Mouse (Mus musculus): Measurements from ENCODE around the gene Cyp24a1. TPM values are rescaled to one million over a fixed set of nuclear protein-coding genes. Genes with fewer than 3 reads are reported as not detected.
"Not testable (repeated sequence)": the region's sequence is repeated elsewhere in the genome, so short reads cannot be mapped to it uniquely, and the experiment has no call there.

Gene Cyp24a1
- polyA plus RNA-seq, 1 experiment from 2014 or later, result not detected

DNA sequence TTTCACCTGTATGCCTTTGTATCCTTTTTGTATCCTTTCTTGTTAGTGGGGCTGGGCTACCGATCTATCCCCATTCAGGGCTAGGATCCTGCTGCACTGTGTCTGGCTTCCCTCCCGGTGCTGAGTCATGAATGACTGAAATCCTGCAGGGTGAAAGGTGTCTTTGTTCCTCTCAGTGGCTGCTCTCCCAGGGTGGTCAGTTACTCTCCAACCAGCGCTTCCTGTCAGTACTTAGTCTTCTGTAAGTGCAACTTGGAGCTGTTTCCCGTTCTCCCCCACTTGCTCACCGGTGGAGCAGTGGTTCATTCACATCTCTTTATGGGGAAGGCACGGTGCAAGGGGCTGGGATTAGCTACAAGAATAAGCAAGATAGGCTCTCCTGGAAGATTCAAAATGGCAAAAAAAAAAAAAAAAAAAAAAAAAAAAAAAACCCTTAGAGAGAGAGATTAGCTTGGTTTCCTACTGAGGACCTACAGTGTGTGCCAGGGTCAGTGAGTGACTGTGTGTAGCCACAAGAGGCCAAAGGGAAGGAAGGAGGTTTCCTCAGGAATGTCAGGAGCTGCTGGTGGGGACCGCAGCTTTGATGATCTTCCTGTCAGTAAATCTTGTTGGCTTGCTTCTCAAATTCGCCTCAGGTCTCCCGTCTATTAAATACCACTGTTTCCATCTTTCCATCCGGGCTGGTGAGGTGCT is 27.2 kb downstream of the Cyp24a1 start:
- H3K4me2 ChIP-seq, result peak overlapping the region; percentile 13; the same call in 1 of the 2 replicates
- 9% methylated on average over 10 of the region's 10 CpGs for WGBS

GRCm38 (mm10) chr2:170468009-170468408 is 28.9 kb downstream of the Cyp24a1 start:
- no peak for ATAC-seq (ENCODE audit: insufficient number of reproducible peaks, insufficient read depth, low FRiP score, low TSS enrichment, low read depth)
- H3K27me3 ChIP-seq, result peaks cover 17% of the 10 kb centered on the region
- H3K4me3 ChIP-seq (replicated peaks), result no peak overlapping the region

More for the DNA sequence above, 27.2 kb downstream of the Cyp24a1 start:
- ATAC-seq (ENCODE audit: insufficient number of reproducible peaks, insufficient read depth, low FRiP score, low TSS enrichment, low read depth), result no peak
- H3K9ac ChIP-seq (replicated peaks), result 0 out of 2 replicates have a peak overlapping the region, but pooled peaks have one; percentile 6
- H3K4me3 ChIP-seq (replicated peaks), result no peak overlapping the region
- H3K27ac ChIP-seq, result no peak overlapping the region
- H3K27me3 ChIP-seq, result peaks cover 17% of the 10 kb centered on the region
- H3K36me3 ChIP-seq, result no peaks in the 10 kb centered on the region
- peaks cover 14% of the 10 kb centered on the region for H3K4me1 ChIP-seq (replicated peaks)
- 0 out of 2 replicates have a peak, but pooled peaks cover 7% of the 10 kb centered on the region for H3K9me3 ChIP-seq

DNA sequence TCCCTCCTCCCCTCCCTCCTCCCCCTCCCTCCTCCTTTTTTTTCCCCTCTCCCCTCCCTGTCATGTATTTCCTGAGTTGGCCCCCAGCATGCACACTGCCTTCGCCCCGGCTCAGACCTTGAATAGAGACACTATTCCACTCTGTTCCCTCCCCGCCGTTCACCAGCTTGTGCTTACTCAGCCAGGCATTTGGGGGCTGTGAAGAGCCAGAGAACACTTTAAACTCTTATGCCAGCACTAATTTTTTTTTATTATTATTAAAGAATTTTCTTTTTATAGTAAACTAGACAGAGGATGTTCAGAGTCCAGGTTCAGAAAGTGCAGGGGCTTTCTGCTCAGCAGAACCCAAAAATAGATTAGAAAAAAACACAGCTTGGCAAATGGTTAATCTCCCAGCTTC is 32.1 kb downstream of the Cyp24a1 start:
- Histone ChIP-seq H3K27ac (no peak overlapping the region), H3K9ac (replicated peaks) (no peak overlapping the region), H3K4me2 (no peak overlapping the region), H3K36me3 (no peaks in the 10 kb centered on the region), H3K9me3 (0 out of 2 replicates have a peak, but pooled peaks cover 3% of the 10 kb centered on the region), H3K4me3 (replicated peaks) (no peak overlapping the region), H3K27me3 (peaks cover 4% of the 10 kb centered on the region; the same call in 1 of the 2 replicates), H3K4me1 (replicated peaks) (peaks cover 6% of the 10 kb centered on the region)
- no peak for ATAC-seq (ENCODE audit: insufficient number of reproducible peaks, insufficient read depth, low FRiP score, low TSS enrichment, low read depth)
- WGBS, result 61% methylated on average over 4 of the region's 4 CpGs

More at GRCm38 (mm10) chr2:170468009-170468408, 28.9 kb downstream of the Cyp24a1 start:
- Histone ChIP-seq H3K27ac (no peak overlapping the region), H3K4me1 (replicated peaks) (peaks cover 14% of the 10 kb centered on the region), H3K36me3 (no peaks in the 10 kb centered on the region), H3K9me3 (0 out of 2 replicates have a peak, but pooled peaks cover 3% of the 10 kb centered on the region), H3K4me2 (no peak overlapping the region), H3K9ac (replicated peaks) (no peak overlapping the region)

DNA sequence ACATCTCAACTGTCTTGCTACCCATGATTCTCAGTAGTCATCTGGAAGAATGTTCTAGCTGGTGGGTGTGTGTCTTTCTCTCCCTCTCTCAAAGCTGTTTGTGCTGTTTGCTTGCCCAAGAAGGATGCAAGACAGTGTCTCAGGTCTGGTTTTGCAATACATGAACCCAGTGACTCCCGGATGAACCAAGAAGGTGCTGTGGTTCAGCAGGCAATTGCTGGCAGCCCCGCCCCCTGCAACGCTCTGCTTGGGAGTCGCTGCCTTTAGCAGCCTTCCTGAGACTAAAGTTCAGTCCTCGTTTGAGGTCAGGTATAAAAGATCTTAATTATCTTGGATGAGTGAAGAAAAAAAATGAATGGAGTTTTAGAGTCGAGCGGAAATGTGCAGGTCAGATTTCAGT is 35.3 kb downstream of the Cyp24a1 start:
- H3K36me3 ChIP-seq, result no peaks in the 10 kb centered on the region
- no peak overlapping the region for H3K9ac ChIP-seq (replicated peaks)
- WGBS, result 72% methylated on average over 7 of the region's 7 CpGs
- no peaks in the 10 kb centered on the region; the same call in 1 of the 2 replicates for H3K27me3 ChIP-seq
- no peaks in the 10 kb centered on the region; the same call in none of the 2 replicates for H3K4me1 ChIP-seq (replicated peaks)
- no peak overlapping the region for H3K27ac ChIP-seq
- no peak overlapping the region for H3K4me2 ChIP-seq
- ATAC-seq (ENCODE audit: insufficient number of reproducible peaks, insufficient read depth, low FRiP score, low TSS enrichment, low read depth), result no peak
- no peak overlapping the region for H3K4me3 ChIP-seq (replicated peaks)
- H3K9me3 ChIP-seq, result no peaks in the 10 kb centered on the region

DNA sequence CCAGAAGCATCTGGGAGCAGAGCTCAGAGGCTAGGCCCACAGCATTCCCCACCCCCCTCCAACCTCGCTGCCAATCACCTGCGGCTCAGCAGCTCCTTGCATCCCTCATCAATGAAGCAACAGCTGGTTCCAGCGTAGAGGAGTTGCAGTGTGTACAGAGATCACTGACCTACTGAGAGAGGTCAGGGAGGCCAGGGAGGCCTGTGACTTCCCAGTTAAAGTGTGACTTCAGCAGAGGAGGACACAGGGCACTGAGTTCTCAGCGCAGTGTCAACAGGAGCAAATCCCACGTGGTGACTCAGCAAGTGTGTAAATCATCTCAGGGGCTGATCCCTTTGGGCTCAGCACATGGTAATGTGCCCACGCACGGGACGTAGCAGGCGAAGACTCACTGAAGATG is 37.1 kb downstream of the Cyp24a1 start:
- no peak overlapping the region for H3K4me3 ChIP-seq (replicated peaks)
- H3K36me3 ChIP-seq, result no peaks in the 10 kb centered on the region
- no peaks in the 10 kb centered on the region for H3K9me3 ChIP-seq
- no peaks in the 10 kb centered on the region; the same call in 1 of the 2 replicates for H3K27me3 ChIP-seq
- 35% methylated on average over 9 of the region's 9 CpGs for WGBS
- no peak overlapping the region for H3K9ac ChIP-seq (replicated peaks)
- no peaks in the 10 kb centered on the region; the same call in none of the 2 replicates for H3K4me1 ChIP-seq (replicated peaks)
- H3K4me2 ChIP-seq, result no peak overlapping the region
- no peak for ATAC-seq (ENCODE audit: insufficient number of reproducible peaks, insufficient read depth, low FRiP score, low TSS enrichment, low read depth)
- H3K27ac ChIP-seq, result no peak overlapping the region

DNA sequence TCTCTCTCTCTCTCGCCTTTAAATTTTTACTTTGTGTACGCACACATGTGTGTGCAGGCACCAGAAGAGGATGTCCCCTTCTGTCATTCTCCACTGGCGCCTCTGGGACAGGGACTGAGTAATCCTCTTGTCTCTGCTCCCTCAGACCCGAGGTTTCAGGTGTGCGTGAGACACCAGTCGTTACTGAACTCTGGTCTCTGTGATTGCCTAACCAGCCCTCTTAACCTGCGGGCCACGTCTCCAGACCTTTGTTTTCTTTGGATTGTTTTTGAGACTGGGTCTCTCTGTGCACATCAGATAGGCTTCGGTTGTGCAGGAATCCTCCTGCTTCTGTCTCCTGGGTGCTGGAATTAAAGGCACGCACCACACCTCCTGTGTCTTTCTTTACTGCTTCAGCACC is 37.8 kb downstream of the Cyp24a1 start:
- no peak overlapping the region for H3K4me3 ChIP-seq (replicated peaks)
- no peaks in the 10 kb centered on the region for H3K36me3 ChIP-seq
- WGBS, result 69% methylated on average over 10 of the region's 10 CpGs
- no peaks in the 10 kb centered on the region; the same call in none of the 2 replicates for H3K4me1 ChIP-seq (replicated peaks)
- ATAC-seq (ENCODE audit: insufficient number of reproducible peaks, insufficient read depth, low FRiP score, low TSS enrichment, low read depth), result no peak
- H3K9me3 ChIP-seq, result no peaks in the 10 kb centered on the region
- no peak overlapping the region for H3K4me2 ChIP-seq
- no peak overlapping the region for H3K27ac ChIP-seq
- H3K9ac ChIP-seq (replicated peaks), result no peak overlapping the region
- no peaks in the 10 kb centered on the region; the same call in 1 of the 2 replicates for H3K27me3 ChIP-seq

DNA sequence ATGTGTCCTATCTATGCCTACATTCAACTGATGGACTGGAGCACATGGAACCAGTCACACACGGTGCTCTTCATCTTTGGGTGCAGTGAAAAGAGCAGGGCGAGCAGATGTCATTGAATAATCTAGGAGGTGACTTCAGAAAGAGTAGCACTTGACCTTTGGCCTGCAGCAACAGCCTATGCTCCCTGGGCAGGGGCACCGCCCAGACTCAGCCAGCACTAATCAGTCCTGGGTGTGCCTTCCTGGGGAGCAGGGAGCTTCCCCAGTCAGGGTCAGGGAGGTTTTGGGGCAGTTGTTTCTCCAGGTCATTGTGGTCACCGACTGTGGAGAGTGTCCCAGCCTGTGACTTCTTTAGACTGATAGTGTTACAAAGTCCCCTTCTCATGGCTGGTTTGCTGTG is 43.1 kb downstream of the Cyp24a1 start:
- H3K9me3 ChIP-seq; H3K27ac ChIP-seq; H3K4me2 ChIP-seq; H3K4me3 ChIP-seq (replicated peaks); H3K4me1 ChIP-seq (replicated peaks); H3K36me3 ChIP-seq; ATAC-seq (ENCODE audit: insufficient number of reproducible peaks, insufficient read depth, low FRiP score, low TSS enrichment, low read depth); H3K9ac ChIP-seq (replicated peaks); H3K27me3 ChIP-seq: not testable (repeated sequence)
- 40% methylated on average over 4 of the region's 4 CpGs for WGBS

DNA sequence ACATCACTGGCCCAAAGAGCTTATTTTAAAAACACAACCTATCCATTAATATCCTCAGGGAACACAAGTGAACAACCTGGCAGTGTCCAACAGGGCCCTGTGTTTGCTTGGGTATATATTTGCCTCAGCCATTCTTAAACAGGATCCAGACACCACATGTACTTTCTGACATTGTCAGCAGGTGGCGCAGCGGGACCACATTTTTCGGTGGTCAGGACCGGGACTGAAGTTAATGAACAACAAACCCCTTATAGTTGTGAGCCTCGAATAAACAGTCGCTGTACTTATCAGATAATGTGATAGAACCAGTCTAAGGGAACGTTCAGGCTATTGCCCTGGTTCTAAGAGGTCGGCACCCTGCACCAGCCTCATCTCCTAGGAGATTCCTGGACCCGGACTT is 46.0 kb downstream of the Cyp24a1 start:
- WGBS, result 11% methylated on average over 9 of the region's 9 CpGs
- no peak overlapping the region for H3K27ac ChIP-seq
- peak; percentile 56; the same call in 1 of the 2 replicates for ATAC-seq (ENCODE audit: insufficient number of reproducible peaks, insufficient read depth, low FRiP score, low TSS enrichment, low read depth)
- H3K4me2 ChIP-seq, result peak overlapping the region; percentile 36
- no peaks in the 10 kb centered on the region for H3K4me1 ChIP-seq (replicated peaks)
- peaks cover 10% of the 10 kb centered on the region; the same call in 1 of the 2 replicates for H3K27me3 ChIP-seq
- no peaks in the 10 kb centered on the region for H3K9me3 ChIP-seq
- H3K36me3 ChIP-seq, result no peaks in the 10 kb centered on the region
- no peak overlapping the region for H3K9ac ChIP-seq (replicated peaks)
- H3K4me3 ChIP-seq (replicated peaks), result no peak overlapping the region

DNA sequence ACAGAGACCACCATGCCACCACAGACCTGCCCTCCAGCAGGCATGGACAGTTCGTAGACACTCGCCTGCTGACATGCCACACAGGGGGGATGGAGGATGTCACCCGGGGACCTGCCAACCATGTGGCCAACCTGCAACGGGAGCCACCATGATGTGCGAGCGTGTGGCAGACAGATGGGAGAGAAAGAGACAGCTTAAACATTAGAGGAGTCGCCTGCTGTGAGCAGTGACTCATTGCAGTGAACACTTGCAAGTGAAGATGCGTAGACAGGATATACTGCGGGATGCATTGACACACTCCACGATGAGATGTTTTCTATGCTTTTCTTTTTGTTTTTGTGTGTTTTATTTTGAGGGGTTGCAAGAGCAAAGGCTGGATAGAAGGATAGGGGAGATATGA is 49.3 kb downstream of the Cyp24a1 start:
- Histone ChIP-seq H3K9me3 (no peaks in the 10 kb centered on the region), H3K27ac (no peak overlapping the region), H3K9ac (replicated peaks) (no peak overlapping the region), H3K4me3 (replicated peaks) (no peak overlapping the region), H3K36me3 (no peaks in the 10 kb centered on the region), H3K4me1 (replicated peaks) (no peaks in the 10 kb centered on the region), H3K4me2 (no peak overlapping the region), H3K27me3 (peaks cover 10% of the 10 kb centered on the region; the same call in 1 of the 2 replicates)
- 69% methylated on average over 10 of the region's 10 CpGs for WGBS
- ATAC-seq (ENCODE audit: insufficient number of reproducible peaks, insufficient read depth, low FRiP score, low TSS enrichment, low read depth), result no peak

DNA sequence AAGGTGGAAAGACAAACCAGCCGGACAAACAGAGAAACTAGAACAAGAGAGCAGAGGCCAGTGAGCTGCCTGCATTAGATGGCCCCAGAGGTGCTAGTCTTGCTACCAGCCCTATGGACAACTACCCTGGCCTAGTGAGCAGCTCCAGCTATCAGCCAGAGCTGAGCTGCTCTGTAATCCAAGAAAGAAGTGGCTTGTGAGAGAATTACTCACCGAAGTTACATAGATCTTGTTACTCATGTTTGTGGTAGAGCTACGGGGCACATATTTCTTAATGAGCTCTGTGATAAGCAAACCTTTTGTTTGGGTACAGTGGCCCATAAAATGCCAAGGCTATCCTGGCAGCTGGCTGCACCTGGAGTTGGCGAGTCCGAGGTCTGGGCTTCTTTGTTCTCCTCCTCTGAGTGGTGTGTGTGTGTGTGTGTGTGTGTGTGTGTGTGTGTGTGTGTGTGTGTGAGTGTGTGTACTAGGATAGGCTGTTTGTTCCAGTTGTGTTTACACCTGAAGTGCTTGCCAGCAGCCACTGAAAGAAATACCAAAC is 50.0 kb downstream of the Cyp24a1 start:
- no peaks in the 10 kb centered on the region for H3K9me3 ChIP-seq
- 0 out of 2 replicates have a peak overlapping the region, but pooled peaks have one; percentile 31 for H3K9ac ChIP-seq (replicated peaks)
- no peak overlapping the region for H3K27ac ChIP-seq
- H3K4me2 ChIP-seq, result no peak overlapping the region
- peaks cover 5% of the 10 kb centered on the region; the same call in 1 of the 2 replicates for H3K27me3 ChIP-seq
- ATAC-seq (ENCODE audit: insufficient number of reproducible peaks, insufficient read depth, low FRiP score, low TSS enrichment, low read depth), result no peak
- no peak overlapping the region for H3K4me3 ChIP-seq (replicated peaks)
- whole genome bisulfite sequencing, result 74% methylated on average over 5 of the region's 5 CpGs
- H3K4me1 ChIP-seq (replicated peaks), result no peaks in the 10 kb centered on the region
- no peaks in the 10 kb centered on the region for H3K36me3 ChIP-seq

DNA sequence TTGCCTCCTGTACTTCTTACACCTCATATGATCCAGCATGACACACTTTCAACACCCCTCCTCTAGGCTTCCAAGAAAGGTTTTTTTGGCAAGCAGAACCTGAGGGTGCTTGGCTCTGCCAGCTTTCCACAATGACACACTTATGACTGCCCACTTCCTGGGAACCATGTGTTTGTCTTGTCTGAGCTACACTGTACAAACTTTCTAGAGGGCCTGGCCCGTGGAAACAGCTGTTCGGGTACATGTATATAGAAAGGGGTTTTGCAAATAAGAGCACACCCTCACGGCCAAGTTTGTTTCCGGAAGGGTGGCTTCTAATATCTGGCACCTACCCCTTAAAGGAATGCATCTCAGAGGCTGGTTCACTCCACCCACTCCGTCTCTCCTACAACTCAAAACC is 51.1 kb downstream of the Cyp24a1 start:
- peaks cover 3% of the 10 kb centered on the region; the same call in 1 of the 2 replicates for H3K27me3 ChIP-seq
- H3K36me3 ChIP-seq, result no peaks in the 10 kb centered on the region
- H3K4me1 ChIP-seq (replicated peaks), result no peaks in the 10 kb centered on the region
- no peak overlapping the region for H3K9ac ChIP-seq (replicated peaks)
- no peak overlapping the region for H3K4me3 ChIP-seq (replicated peaks)
- WGBS, result 87% methylated on average over 5 of the region's 5 CpGs
- H3K4me2 ChIP-seq, result no peak overlapping the region
- no peaks in the 10 kb centered on the region for H3K9me3 ChIP-seq
- no peak overlapping the region for H3K27ac ChIP-seq
- ATAC-seq (ENCODE audit: insufficient number of reproducible peaks, insufficient read depth, low FRiP score, low TSS enrichment, low read depth), result no peak
